Mouse (Mus musculus) megakaryocyte progenitor cell, adult 5-6 weeks (primary cell): Measurements from ENCODE around the gene Fndc3a. TPM values are rescaled to one million over a fixed set of nuclear protein-coding genes. Genes with fewer than 3 reads are reported as not detected.

Experiments
- total RNA-seq, 2 experiments: library from RNA; stranded (forward) in 1 of 2; stranded (reverse) in 1 of 2; fragments of 157-497, 149-512 nt in 1 of 2; fragments of 200-1000 nt in 1 of 2; gene quantifications; 2 replicates each; pipeline versions ENCODE4 v1.2.3 to v1.2.4; 2015 to 2017

Gene Fndc3a
- total RNA-seq, 2 experiments from 2014 or later: 36.0 to 52.9 TPM

Other genes starting within 250 kb of the Fndc3a start
- gene Gm9195, start 218.2 kb downstream of the Fndc3a start, total RNA-seq (2015): not detected in 2 replicates
- gene Gm9195, start 218.2 kb downstream of the Fndc3a start, total RNA-seq (2017): not detected in 2 replicates